Mouse (Mus musculus): Measurements from ENCODE around the gene Wee2.

GRCm38 (mm10) chr6:40441755-40442154 is 2.9 kb downstream of the Wee2 start:
- TF ChIP-seq CTCF (IDR thresholded peaks at IDR 0.05; ENCODE audit: low read depth, low read length): no peak; the same call in 1 of the 2 replicates
- TF ChIP-seq POLR2A (IDR thresholded peaks at IDR 0.05; ENCODE audit: extremely low read depth, insufficient read depth, low read length): no peak
